Mouse (Mus musculus) CH12.LX (cell line): ENCODE results near the gene Ubxn2a. TPM values are rescaled to one million over a fixed set of nuclear protein-coding genes. Genes with fewer than 3 reads are reported as not detected.
"Not testable (repeated sequence)": the region's sequence is repeated elsewhere in the genome, so short reads cannot be mapped to it uniquely, and the experiment has no call there.

Experiments
- DNase-seq: peaks from one replicate; pipeline ENCODE4 v3.0.0-alpha.2; 2013; ENCODE audit errors: extremely low read depth
- H3K27ac ChIP-seq: 2 replicates; pipeline ENCODE4 v1.5.1; 2012; ENCODE audit warnings: low read depth, mild to moderate bottlenecking, control low read depth, moderate library complexity; ENCODE audit not compliant: insufficient read depth
- H3K27me3 ChIP-seq: replicated peaks from 2 replicates; pipeline ENCODE3; 2012; ENCODE audit warnings: inconsistent platforms
- H3K36me3 ChIP-seq, 2 experiments: replicated peaks in 1 of 2; 2 replicates each; pipeline versions ENCODE3 to v1.6.1; 2012; ENCODE audit warnings: inconsistent platforms in 1 of 2, low read length in 1 of 2, mild to moderate bottlenecking in 1 of 2, mixed read lengths in 1 of 2, moderate library complexity in 1 of 2; ENCODE audit not compliant: control insufficient read depth in 1 of 2, insufficient read depth in 1 of 2
- H3K4me1 ChIP-seq, 2 experiments: 2 replicates each; pipeline ENCODE4 v1.6.1; 2012; ENCODE audit warnings: inconsistent platforms in 1 of 2, moderate library complexity in 1 of 2; ENCODE audit not compliant: insufficient read depth in 2 of 2, control insufficient read depth in 1 of 2
- H3K4me2 ChIP-seq: 2 replicates; pipeline ENCODE4 v1.6.1; 2012; ENCODE audit warnings: low read depth, mild to moderate bottlenecking, control low read depth; ENCODE audit not compliant: poor library complexity, insufficient read depth, severe bottlenecking
- H3K4me3 ChIP-seq, 3 experiments: fragments of 150-350 bp in 1 of 3; sonication (generic) in 1 of 3; replicated peaks in 1 of 3; 2 replicates each; pipeline versions ENCODE3 to v1.5.1; 2011 to 2012; ENCODE audit warnings: low read depth in 2 of 3, low read length in 2 of 3, mild to moderate bottlenecking in 2 of 3, moderate library complexity in 2 of 3, control low read depth in 1 of 3, improper control_type of control experiment in 1 of 3, inconsistent platforms in 1 of 3, mixed read lengths in 1 of 3; ENCODE audit not compliant: poor library complexity in 1 of 3
- H3K79me2 ChIP-seq: replicated peaks from 2 replicates; pipeline ENCODE4 v1.6.1; 2012; ENCODE audit warnings: mild to moderate bottlenecking, moderate library complexity; ENCODE audit not compliant: control insufficient read depth, poor library complexity, insufficient read depth, severe bottlenecking; ENCODE audit errors: extremely low read depth
- H3K9ac ChIP-seq: 2 replicates; pipeline ENCODE4 v1.6.1; 2012; ENCODE audit warnings: low read depth, mild to moderate bottlenecking, control low read depth, moderate library complexity; ENCODE audit not compliant: insufficient read depth
- H3K9me3 ChIP-seq: replicated peaks from 2 replicates; pipeline ENCODE3; 2012; ENCODE audit warnings: low read length, inconsistent platforms, mixed read lengths
- ELF1 ChIP-seq: IDR thresholded peaks from 2 replicates; pipeline ENCODE4 v1.6.1; 2014; ENCODE audit warnings: low read depth, mild to moderate bottlenecking, inconsistent platforms, low read length, improper control_type of control experiment
- GABPA ChIP-seq: IDR thresholded peaks from 2 replicates; pipeline ENCODE4 v1.6.1; 2012; ENCODE audit warnings: low read depth, low read length, improper control_type of control experiment, inconsistent platforms; ENCODE audit not compliant: insufficient replicate concordance
- MAFK ChIP-seq: IDR thresholded peaks from 2 replicates; pipeline ENCODE4 v1.6.1; 2011; ENCODE audit warnings: low read length, improper control_type of control experiment; ENCODE audit not compliant: insufficient replicate concordance
- MAZ ChIP-seq: IDR thresholded peaks from 2 replicates; pipeline ENCODE4 v1.6.1; 2012; ENCODE audit warnings: low read depth, mild to moderate bottlenecking, inconsistent platforms, low read length, improper control_type of control experiment, moderate library complexity
- MXI1 ChIP-seq: IDR thresholded peaks from 2 replicates; pipeline ENCODE4 v1.6.1; 2011; ENCODE audit warnings: mild to moderate bottlenecking, low read depth, low read length, improper control_type of control experiment
- POLR2A ChIP-seq: IDR thresholded peaks from 2 replicates; pipeline ENCODE4 v1.6.1; 2011; ENCODE audit warnings: low read depth, mild to moderate bottlenecking, improper control_type of control experiment, low read length
- RAD21 ChIP-seq: IDR thresholded peaks from 2 replicates; pipeline ENCODE4 v1.6.1; 2011; ENCODE audit warnings: low read depth, mild to moderate bottlenecking, low read length, improper control_type of control experiment, moderate library complexity
- SMC3 ChIP-seq: IDR thresholded peaks from 2 replicates; pipeline ENCODE4 v1.6.1; 2011; ENCODE audit warnings: low read depth, low read length, improper control_type of control experiment
- TBP ChIP-seq: conservative IDR thresholded peaks from 2 replicates; pipeline ENCODE4 v1.6.1; 2011; ENCODE audit warnings: low read depth, low read length, improper control_type of control experiment
- TCF12 ChIP-seq: IDR thresholded peaks from 2 replicates; pipeline ENCODE4 v1.6.1; 2014; ENCODE audit warnings: low read depth, mild to moderate bottlenecking, inconsistent platforms, low read length, improper control_type of control experiment
- USF2 ChIP-seq: conservative IDR thresholded peaks from 2 replicates; pipeline ENCODE4 v1.6.1; 2011; ENCODE audit warnings: low read depth, low read length, improper control_type of control experiment
- dilution Hi-C: fragments of 300-500 bp; cut with MboI; formaldehyde crosslinking; loops from 2 replicates; pipeline ENCODE4 v1.14.3; 2020; ENCODE audit warnings: low sequenced_read_pairs; ENCODE audit not compliant: extremely low pct_unique_long_range_greater_than_20kb, extremely low pct_ligation_motif_present
- in situ Hi-C: fragments of 300-500 bp; cut with MboI; formaldehyde crosslinking; loops from 3 replicates; pipeline ENCODE4 v1.14.3; 2019; ENCODE audit warnings: low sequenced_read_pairs, low pct_ligation_motif_present, low pct_unique_long_range_greater_than_20kb, mixed read lengths
- polyA plus RNA-seq: library from polyadenylated mRNA; unstranded; fragments of >175 nt; gene quantifications from 2 replicates; pipeline ENCODE4 v1.2.1, GENCODE M21; 2012; ENCODE audit warnings: low read depth; ENCODE audit not compliant: insufficient read length
- total RNA-seq, 2 experiments: library from RNA; depleted of rRNA; stranded (reverse); fragments of 300-350 nt in 1 of 2; fragments of >200 nt in 1 of 2; gene quantifications; 2 replicates each; pipeline ENCODE4 v1.2.3; 2012 to 2014

Ubxn2a gene
- total and polyA plus RNA-seq, 3 experiments = 15.2 to 25.4 (median 23.5) TPM

- no peak for DNase-seq
- no peak overlapping the region for H3K4me3 ChIP-seq
- H3K27me3 ChIP-seq = no peaks in the 10 kb centered on the region
- H3K36me3 ChIP-seq = peaks cover 18 to 58% of the 10 kb centered on the region in 2 experiments
- TF ChIP-seq ELF1 (no peak), MAFK (no peak), RAD21 (no peak), GABPA (no peak), SMC3 (no peak), TCF12 (no peak)
- H3K27ac ChIP-seq = no peak overlapping the region
- H3K9me3 ChIP-seq = no peaks in the 10 kb centered on the region
- no peak overlapping the region for H3K9ac ChIP-seq
- dilution Hi-C loops (no loop called here), in situ Hi-C loops (no loop called here)
- no peaks in the 10 kb centered on the region; a peak in 1 of 4 replicates for H3K4me1 ChIP-seq
- H3K4me2 ChIP-seq = no peak overlapping the region
- no peaks in the 10 kb centered on the region; the same call in 1 of the 2 replicates for H3K79me2 ChIP-seq
Observed at GRCm38 (mm10) chr12:4888739-4889138, 18.8 kb downstream of the Ubxn2a start.

- H3K9me3 ChIP-seq, H3K4me2 ChIP-seq, H3K4me1 ChIP-seq, H3K27ac ChIP-seq, in situ Hi-C loops, DNase-seq, H3K9ac ChIP-seq, H3K27me3 ChIP-seq, dilution Hi-C loops, H3K79me2 ChIP-seq, H3K4me3 ChIP-seq: not testable (repeated sequence)
- peaks cover 19 to 54% of the 10 kb centered on the region in 2 experiments for H3K36me3 ChIP-seq
Observed at GRCm38 (mm10) chr12:4886581-4886980, 20.9 kb downstream of the Ubxn2a start.

- peaks cover 14 to 50% of the 10 kb centered on the region in 2 experiments for H3K36me3 ChIP-seq
Observed at GRCm38 (mm10) chr12:4885062-4885461, 22.4 kb downstream of the Ubxn2a start.

More at GRCm38 (mm10) chr12:4885062-4885461, 22.4 kb downstream of the Ubxn2a start:
- in situ Hi-C loops (no loop called here), dilution Hi-C loops (no loop called here)
- no peaks in the 10 kb centered on the region for H3K9me3 ChIP-seq
- H3K79me2 ChIP-seq = no peaks in the 10 kb centered on the region
- no peaks in the 10 kb centered on the region for H3K27me3 ChIP-seq
- no peak overlapping the region for H3K4me2 ChIP-seq
- H3K27ac ChIP-seq = no peak overlapping the region
- no peak overlapping the region for H3K9ac ChIP-seq
- DNase-seq = no peak
- TF ChIP-seq TBP (no peak), MXI1 (no peak), MAZ (no peak), RAD21 (no peak), USF2 (no peak), POLR2A (no peak)
- H3K4me1 ChIP-seq = no peaks in the 10 kb centered on the region; a peak in 1 of 4 replicates
- H3K4me3 ChIP-seq = no peak overlapping the region
